8 mouse cellular contexts compared by ENCODE assay signal in the genomic region with DNA sequence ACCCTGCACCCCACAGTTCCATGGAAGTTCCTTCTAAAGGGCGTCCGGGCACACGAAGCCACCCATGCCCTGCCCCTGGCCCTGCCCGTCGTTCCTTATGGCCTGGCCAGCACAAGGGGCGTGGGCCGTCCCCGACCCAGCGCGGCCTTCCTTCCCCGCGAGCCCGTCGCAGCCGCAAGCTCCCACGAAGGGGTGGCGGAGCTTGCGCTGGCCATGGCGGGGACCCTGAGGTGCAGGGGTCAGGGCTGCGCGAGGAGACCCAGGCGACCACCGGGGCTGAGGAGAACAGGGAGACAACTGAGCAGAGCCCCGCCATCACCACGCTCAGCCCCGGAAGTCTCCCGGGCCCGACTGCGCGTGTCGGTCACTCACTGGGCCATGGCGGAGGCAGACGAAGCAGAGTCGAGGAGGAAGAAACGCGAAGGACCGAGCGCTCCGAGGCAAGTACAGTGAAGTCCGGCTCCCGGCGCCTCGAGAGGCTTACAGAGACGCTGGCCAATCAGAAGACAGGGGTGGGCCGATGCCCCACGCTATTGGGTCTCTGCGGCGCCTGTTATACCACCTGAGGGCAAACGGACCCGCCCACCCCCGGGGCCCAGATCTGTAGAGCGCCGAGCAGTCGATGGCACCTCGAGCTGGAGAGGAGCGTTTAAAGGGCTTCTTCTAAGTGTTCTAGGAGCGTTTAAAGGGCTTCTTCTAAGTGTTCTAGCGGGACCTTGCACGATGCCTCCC. TPM values are rescaled to one million over a fixed set of nuclear protein-coding genes. Genes with fewer than 3 reads are reported as not detected.
DNase-seq lines count a peak whose midpoint lies in the region; ATAC-seq lines count a peak whose summit lies in the region.

Gene Pgd, minus strand, starts transcription at position 557 of the 732 bp plus-strand sequence.

- peak within 1 kb of the TSS; percentile 93 for H3K4me2 ChIP-seq in intestine, embryonic 14.5 days (ENCODE audit: low read length)

- peak within 1 kb of the TSS; percentile 92 for H3K9ac ChIP-seq in intestine, embryonic 14.5 days (ENCODE audit: low read length)

- peak; percentile 98 for ATAC-seq in intestine, embryonic 14.5 days (replicated peaks; ENCODE audit: low FRiP score, low TSS enrichment, low read depth)

- peaks cover 7% of the 10 kb centered on the region; the same call in 1 of the 2 replicates for H3K4me1 ChIP-seq in intestine, embryonic 14.5 days (replicated peaks; ENCODE audit: control insufficient read depth, insufficient read depth, low read length)

- peak; percentile 97 to 99 for DNase-seq in adrenal gland, adult (ENCODE audit: inconsistent age in 2 of 2, low spot score in 1 of 2)
- peak; percentile 98 for DNase-seq in embryo, embryonic 10.5 days (ENCODE audit: low spot score)
- peak; percentile 97 for DNase-seq in gastrocnemius, postnatal 25 days
- DNase-seq in intestine, embryonic 14.5 days (ENCODE audit: low spot score): peak; percentile 96
- peak; percentile 98 for DNase-seq in left cerebral cortex, postnatal 14 days (ENCODE audit: low spot score in 2 of 2)
- peak; percentile 97 for DNase-seq in mesoderm, embryonic 11.5 days (ENCODE audit: low read depth, low spot score)
- peak; percentile 97 for DNase-seq in right cerebral cortex, postnatal 36 days (ENCODE audit: low spot score in 2 of 2)
- peak; percentile 96 for DNase-seq in yolk sac, embryonic 10.5 days (ENCODE audit: low spot score)

- intact Hi-C loops in left cerebral cortex, postnatal 14 days (cut with DNase I): no loop called here

- no peaks in the 10 kb centered on the region for H3K9me3 ChIP-seq in intestine, embryonic 14.5 days (ENCODE audit: control insufficient read depth, low read length)

- peaks cover 27% of the 10 kb centered on the region for H3K36me3 ChIP-seq in intestine, embryonic 14.5 days (ENCODE audit: control insufficient read depth, insufficient read depth, low read length)

- H3K4me3 ChIP-seq in intestine, embryonic 14.5 days (ENCODE audit: low read depth, low read length): peak within 1 kb of the TSS; percentile 88

- H3K27me3 ChIP-seq in intestine, embryonic 14.5 days (replicated peaks; ENCODE audit: control insufficient read depth, insufficient read depth, low read length): no peaks in the 10 kb centered on the region

- H3K27ac ChIP-seq in intestine, embryonic 14.5 days (ENCODE audit: low read depth): peak within 1 kb of the TSS; percentile 78

- under 1% methylated on average over 59 of the region's 59 CpGs for WGBS in intestine, embryonic 14.5 days

RNA-seq across cellular contexts. Expression of gene Pgd, which starts in this region (rescaled TPM):
- 10 to 100 TPM; 14.4 to 20.0 TPM for total RNA-seq in gastrocnemius, postnatal 25 days (2021)
- 67.2 and 76.5 TPM in 2 replicates for polyA plus RNA-seq in intestine, embryonic 14.5 days (2014; fragmentation: Nextera tagmentation; extraction: Ambion mirVana)
- total RNA-seq in left cerebral cortex, postnatal 14 days (2021): 10 to 100 TPM; 42.5 to 45.3 TPM

Comparison
In these comparisons a context has a peak if more than half of its experiments do, and no peak if none do; other contexts are left out.
1. Peak in every context shown above with its lines: DNase-seq, ATAC-seq, H3K4me3 ChIP-seq and H3K27ac ChIP-seq.